Mouse (Mus musculus) embryonic fibroblast, embryonic 13.5 days (primary cell): ENCODE data around the gene Zfp385c. TPM values are rescaled to one million over a fixed set of nuclear protein-coding genes. Genes with fewer than 3 reads are reported as not detected.
A peak's percentile ranks its signal among the peaks of the same experiment; 100 is the strongest.

Experiments
- H3K27ac ChIP-seq: 2 replicates; pipeline ENCODE4 v1.5.1; 2012; ENCODE audit warnings: low read length, control low read depth, inconsistent platforms; ENCODE audit not compliant: insufficient read depth
- H3K4me1 ChIP-seq: 2 replicates; pipeline ENCODE4 v1.6.1; 2011; ENCODE audit warnings: low read length; ENCODE audit not compliant: control insufficient read depth, insufficient read depth
- H3K4me3 ChIP-seq: 2 replicates; pipeline ENCODE4 v1.5.1; 2011; ENCODE audit warnings: mild to moderate bottlenecking, control low read depth, low read length; ENCODE audit not compliant: insufficient read depth
- CTCF ChIP-seq: IDR thresholded peaks from 2 replicates; pipeline ENCODE4 v1.5.1; 2011; ENCODE audit warnings: mild to moderate bottlenecking, control low read depth, low read length, moderate library complexity, borderline replicate concordance; ENCODE audit not compliant: insufficient read depth
- POLR2A ChIP-seq: IDR thresholded peaks from 2 replicates; pipeline ENCODE4 v1.6.1; 2011; ENCODE audit warnings: low read depth, mild to moderate bottlenecking, control low read depth, low read length, moderate library complexity
- polyA plus RNA-seq: library from polyadenylated mRNA; stranded (reverse); fragments of >200 nt; gene quantifications from 2 replicates; pipeline ENCODE4 v1.2.4, GENCODE M21; 2011; ENCODE audit warnings: low read depth; ENCODE audit not compliant: missing spikeins, insufficient read length

The Zfp385c gene
- polyA plus RNA-seq: 1.1 TPM in 1 of 2 replicates, not detected in the other

DNA sequence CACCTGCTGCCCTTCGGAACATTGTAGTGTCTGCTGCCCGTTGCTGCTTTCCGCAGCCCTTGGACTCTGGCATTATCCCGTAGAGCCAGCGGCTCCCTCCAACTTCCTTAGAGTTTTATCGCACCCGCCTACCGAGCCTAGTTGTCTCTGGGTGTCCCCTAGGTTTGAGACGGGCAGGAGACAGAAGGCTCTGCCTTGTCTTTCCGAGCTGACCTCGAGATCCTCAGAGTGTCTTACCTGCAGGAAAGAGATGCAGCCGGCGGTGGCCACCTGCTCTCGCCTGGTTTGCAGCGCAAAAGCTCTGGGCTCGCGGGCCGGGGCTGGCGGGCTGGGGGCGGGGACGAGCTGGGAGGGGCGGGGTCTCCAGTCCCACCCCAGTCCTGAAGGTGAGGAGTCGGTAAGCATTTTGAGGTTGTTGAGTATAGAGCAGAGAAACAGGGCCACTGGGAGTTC is at the start of gene Zfp385c:
Gene Zfp385c (minus strand): TSS at position 292 of the 453 bp plus-strand sequence.
- TF ChIP-seq CTCF (no peak), POLR2A (no peak)
- Histone ChIP-seq H3K4me1 (peaks cover 3% of the 10 kb centered on the region; the same call in 1 of the 2 replicates), H3K27ac (no peak within 1 kb of the TSS), H3K4me3 (no peak within 1 kb of the TSS; the same call in 1 of the 2 replicates)

DNA sequence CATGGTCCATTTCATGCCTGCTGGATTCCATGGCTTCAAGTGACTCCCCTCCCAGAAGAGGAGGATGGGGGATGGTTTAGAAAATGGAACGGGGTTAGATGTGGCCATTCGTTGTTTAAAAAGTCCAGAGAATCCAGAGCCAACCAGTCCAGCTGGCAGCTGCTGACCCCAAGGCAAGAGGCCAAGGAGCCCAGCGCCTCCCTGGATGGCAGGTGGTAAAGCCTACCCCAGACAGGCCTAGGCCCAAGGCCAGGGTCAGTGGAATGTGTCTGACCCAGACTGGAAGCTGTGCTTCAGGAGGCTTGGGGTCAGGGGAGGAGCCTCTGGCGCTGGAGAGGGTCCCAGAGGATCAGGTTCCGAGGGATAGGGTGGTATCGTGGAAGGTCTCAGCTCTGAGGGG is 49.1 kb upstream of the Zfp385c start:
- no peak overlapping the region for H3K4me3 ChIP-seq
- H3K27ac ChIP-seq: no peak overlapping the region
- TF ChIP-seq CTCF: no peak
- H3K4me1 ChIP-seq: peaks cover 4% of the 10 kb centered on the region; the same call in 1 of the 2 replicates

DNA sequence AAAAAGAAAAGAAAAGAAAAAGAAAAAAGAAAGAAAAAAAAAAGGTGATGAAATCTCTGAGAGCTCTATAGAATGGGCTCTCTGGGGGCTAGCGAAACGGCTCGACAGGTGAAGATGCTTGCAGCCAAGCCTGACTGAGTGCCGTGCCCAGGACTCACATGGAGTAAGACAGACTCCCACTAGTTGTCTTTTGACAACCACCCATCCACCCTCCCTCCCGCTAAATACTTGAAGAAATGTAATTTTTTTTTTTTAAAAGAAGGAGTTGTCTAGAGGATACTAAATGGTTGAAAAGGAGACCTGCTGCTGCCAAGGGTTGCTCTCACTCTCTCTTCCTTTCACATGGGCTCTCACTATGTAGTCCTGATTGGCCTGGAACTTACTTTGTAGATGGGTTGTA is 46.5 kb upstream of the Zfp385c start:
- TF ChIP-seq CTCF (no peak), POLR2A (no peak)
- peak overlapping the region; percentile 42 for H3K4me3 ChIP-seq
- no peak overlapping the region for H3K27ac ChIP-seq
- H3K4me1 ChIP-seq: peaks cover 10% of the 10 kb centered on the region

DNA sequence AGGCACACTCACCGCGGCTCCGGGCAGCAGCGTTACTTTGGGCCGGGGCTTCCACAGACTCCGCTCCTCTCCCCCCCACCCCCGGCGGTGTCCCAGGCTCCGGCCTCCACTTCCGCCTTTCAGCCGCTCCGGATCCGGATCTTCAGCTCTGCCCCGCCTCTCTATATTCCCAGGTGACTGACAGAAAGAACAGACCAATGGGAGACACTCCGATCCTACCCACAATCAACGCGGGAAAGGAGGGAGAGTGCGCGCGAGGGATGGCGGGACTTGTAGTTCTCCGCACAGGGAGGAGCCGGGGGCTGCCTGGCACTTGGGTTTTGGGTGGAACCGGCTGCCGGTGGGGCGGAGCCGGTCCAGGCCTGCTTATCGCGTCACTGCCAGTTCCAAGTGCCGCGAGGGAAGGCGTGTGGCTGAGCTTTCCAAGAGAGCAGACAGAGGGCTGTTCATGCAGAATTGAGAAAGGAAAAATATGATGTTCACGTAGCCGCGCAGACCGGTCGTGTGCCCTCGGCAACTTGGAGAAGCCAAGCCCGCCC is 45.9 kb upstream of the Zfp385c start, which contains the start of gene Rab5c:
Gene Rab5c (minus strand): TSS at position 150 of the 539 bp plus-strand sequence.
- no peak within 1 kb of the TSS for H3K27ac ChIP-seq
- peak within 1 kb of the TSS; percentile 90 for H3K4me3 ChIP-seq
- no peak for TF ChIP-seq CTCF
- peak; percentile 85 for TF ChIP-seq POLR2A
- peaks cover 10% of the 10 kb centered on the region for H3K4me1 ChIP-seq

DNA sequence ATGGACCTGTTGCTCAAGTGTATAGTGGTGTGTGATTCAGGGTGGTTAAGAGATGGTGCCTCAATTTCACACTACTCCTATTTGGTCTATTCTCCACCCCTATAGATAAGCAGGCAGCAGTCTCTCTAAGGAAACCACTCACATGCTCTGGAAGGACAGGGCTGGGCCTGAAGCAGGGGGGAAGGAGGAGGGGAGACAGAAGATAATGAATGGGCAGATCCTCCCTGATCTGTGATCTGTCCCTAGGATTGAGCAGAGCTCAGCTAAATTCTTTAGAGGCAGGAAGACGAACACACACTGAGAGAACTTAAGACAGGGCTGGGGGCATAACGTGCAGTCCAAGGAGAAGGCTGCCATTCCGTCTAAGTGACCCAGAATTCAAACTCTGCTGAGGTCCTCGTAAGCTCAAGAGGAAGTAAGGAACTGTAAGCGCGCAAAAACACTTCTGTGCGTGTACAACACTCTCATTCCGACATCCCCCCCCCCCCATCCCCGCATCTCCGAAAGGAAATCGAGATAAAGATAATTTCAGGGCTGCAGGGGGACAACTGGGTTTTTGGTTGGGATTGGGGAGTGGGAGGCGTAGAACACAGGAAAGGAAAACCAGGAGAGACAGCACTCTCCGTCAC is 45.0 kb upstream of the Zfp385c start:
- H3K4me3 ChIP-seq: peak overlapping the region; percentile 90
- H3K27ac ChIP-seq: no peak overlapping the region
- TF ChIP-seq POLR2A (0 out of 2 replicates have a peak, but pooled peaks have one; percentile 4), CTCF (no peak)
- peaks cover 10% of the 10 kb centered on the region for H3K4me1 ChIP-seq

DNA sequence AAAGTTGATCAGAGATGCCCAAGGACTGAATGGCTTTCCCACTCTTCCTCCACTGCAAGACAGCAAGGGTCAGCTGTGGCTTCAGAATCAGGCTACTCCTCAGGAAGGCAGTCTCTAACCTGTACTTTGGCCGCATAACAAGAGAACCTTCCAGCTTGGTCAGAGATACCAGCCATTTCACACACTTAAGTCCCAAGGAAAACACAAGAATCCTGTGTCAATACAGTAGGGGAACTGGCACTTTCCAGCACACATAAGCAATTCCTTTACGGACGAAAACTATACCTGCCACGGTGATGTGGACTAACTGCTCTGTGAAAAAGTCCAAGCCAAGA is 44.5 kb upstream of the Zfp385c start:
- H3K27ac ChIP-seq: no peak overlapping the region
- H3K4me1 ChIP-seq: peaks cover 10% of the 10 kb centered on the region
- H3K4me3 ChIP-seq: peak overlapping the region; percentile 90
- TF ChIP-seq POLR2A (no peak), CTCF (no peak)

DNA sequence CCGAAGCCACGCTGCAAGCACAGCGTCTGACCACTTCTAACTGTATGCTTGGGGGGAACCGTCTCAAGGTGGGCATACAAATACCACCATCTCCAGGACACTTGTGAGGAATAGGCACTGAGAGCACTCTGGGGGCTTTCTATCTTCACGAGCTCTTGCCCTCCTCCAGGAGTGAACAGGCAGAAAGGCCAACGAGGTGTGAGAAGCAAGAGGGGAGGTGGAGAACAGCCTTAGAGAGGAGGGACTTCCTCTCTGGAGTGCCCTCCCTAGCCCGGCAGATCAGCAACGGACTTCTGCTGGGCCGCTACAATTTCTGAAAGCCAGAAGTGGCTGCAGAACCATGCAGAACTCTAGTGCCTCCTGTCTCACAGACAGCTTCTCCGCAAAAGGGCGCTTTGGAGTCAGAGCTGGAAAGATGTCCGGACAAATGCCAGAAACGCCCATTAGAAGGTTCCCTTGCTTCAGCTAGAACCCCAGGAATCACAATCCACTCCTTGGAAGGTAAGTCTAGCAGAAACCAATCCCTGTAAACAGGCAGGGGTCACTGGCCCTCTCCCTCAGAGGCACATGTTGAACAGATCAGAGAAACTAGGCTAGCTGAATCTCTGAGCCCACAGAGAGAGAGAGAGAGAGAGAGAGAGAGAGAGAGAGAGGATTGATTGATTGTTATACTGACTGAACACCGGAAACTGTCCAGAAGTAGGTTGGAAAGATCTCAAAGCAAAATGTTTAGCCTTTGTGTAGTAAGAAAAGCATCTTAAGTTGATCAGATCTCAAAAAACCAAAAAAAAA is 43.9 kb upstream of the Zfp385c start:
- Histone ChIP-seq H3K4me3 (peak overlapping the region; percentile 90; the same call in 1 of the 2 replicates), H3K27ac (no peak overlapping the region), H3K4me1 (peaks cover 10% of the 10 kb centered on the region)
- no peak for TF ChIP-seq POLR2A
- no peak for TF ChIP-seq CTCF

DNA sequence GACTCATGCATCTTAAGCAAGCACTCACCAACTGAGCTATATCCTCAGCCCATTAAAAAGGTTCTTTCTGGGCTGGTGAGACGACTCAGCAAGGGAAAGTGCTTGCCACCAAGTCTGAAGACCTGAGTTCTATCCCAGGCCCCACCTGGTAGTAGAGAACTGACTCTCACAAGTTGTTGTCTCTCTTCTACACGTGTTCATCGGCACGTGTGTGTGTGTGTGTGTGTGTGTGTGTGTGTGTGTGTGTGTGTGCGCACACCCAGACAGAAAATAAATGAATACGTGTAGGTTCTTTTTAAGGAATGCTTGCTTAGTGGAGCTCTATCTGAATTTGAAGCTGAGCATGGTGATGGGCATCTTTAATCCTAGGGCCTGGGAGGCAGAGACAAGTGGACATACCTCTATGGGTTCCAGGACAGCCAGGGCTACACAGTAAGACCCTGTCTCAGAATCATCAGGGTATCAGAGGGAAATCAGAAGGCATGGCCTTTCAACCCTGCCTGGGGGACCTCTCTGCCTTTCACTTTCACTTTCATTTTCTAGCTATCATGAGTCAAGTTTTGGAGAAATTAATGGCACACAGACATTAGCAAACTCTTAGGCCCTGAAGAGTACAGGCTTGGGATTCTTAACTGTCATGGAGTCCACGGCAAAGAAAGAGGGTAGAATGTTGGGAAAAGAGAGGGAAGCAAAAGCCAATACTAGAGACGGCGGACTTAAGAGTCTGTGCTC is 43.0 kb upstream of the Zfp385c start:
- Histone ChIP-seq H3K4me1 (peaks cover 10% of the 10 kb centered on the region), H3K4me3 (peak overlapping the region; percentile 8; the same call in 1 of the 2 replicates), H3K27ac (no peak overlapping the region)
- TF ChIP-seq POLR2A (no peak), CTCF (no peak)

DNA sequence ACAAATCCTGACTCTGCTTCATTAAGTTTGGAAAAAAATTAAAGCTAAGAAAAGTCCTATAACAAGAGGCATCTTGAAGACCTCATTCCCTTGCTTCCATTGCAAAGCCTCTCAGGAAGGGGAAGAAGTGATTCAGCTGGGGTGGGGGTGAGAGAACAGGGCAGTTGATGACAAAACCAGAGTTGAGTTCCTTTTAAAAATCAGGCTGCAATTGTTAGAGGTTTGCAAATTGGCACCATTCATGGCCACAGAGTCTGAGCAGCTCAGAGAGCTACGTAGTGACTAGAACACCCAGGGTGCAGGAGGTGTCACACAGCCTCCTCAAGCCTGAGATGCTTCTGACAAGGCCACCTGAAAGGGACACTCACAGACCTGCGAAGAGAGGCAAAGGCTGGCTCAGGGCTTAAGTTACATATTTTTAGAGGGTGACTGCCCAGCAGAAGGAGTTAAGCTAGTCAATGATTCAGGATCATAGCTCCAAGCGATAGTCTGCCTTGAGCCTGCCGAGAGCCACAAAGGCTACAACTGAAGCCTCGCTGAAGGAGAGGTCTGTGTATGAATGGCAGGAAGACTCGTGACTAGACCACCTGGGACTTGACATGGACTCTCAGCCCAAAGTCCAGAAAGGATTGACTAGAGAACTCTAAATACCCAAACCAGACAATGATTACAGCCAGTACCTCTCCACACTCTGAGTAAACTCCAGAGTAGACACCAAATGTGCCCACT is 38.4 kb upstream of the Zfp385c start:
- no peak for TF ChIP-seq POLR2A
- no peak for TF ChIP-seq CTCF
- Histone ChIP-seq H3K27ac (no peak overlapping the region), H3K4me3 (no peak overlapping the region), H3K4me1 (peaks cover 3% of the 10 kb centered on the region)
